Mouse (Mus musculus) gonadal fat pad, adult 2 months (tissue): Measurements from ENCODE around the gene Lrrfip2. TPM values are rescaled to one million over a fixed set of nuclear protein-coding genes. Genes with fewer than 3 reads are reported as not detected.

Source experiments
- polyA plus RNA-seq: library from polyadenylated mRNA; depleted of rRNA; stranded (reverse); fragments of >200 nt; gene quantifications from 2 replicates; pipeline ENCODE4 v1.2.3, GENCODE M21; 2012; rRNA removed

The Lrrfip2 gene
- polyA plus RNA-seq, 1 experiment, result 10.0 TPM

Other genes starting within 250 kb of the Lrrfip2 start
- 17.7 and 24.0 TPM in 2 replicates for gene Als2cl, start 237.7 kb upstream of the Lrrfip2 start, polyA plus RNA-seq
- 0.88 and 1.3 TPM in 2 replicates for gene Tmie, start 237.5 kb upstream of the Lrrfip2 start, polyA plus RNA-seq
- not detected in 2 replicates for gene Fam240a, start 200.7 kb upstream of the Lrrfip2 start, polyA plus RNA-seq
- 0.43 TPM in 1 of 2 replicates, not detected in the other for gene Tdgf1, start 171.4 kb upstream of the Lrrfip2 start, polyA plus RNA-seq
- 0.05 TPM in 1 of 2 replicates, not detected in the other for gene Lrrc2, start 166.0 kb upstream of the Lrrfip2 start, polyA plus RNA-seq
- gene Rtp3, start 127.0 kb upstream of the Lrrfip2 start, polyA plus RNA-seq, result 4.6 and 4.7 TPM in 2 replicates
- 13.8 and 92.0 TPM in 2 replicates for gene Ltf, start 98.3 kb upstream of the Lrrfip2 start, polyA plus RNA-seq
- 3.1 and 5.0 TPM in 2 replicates for gene Ccrl2, start 60.1 kb upstream of the Lrrfip2 start, polyA plus RNA-seq
- 20.3 and 24.6 TPM in 2 replicates for gene Mlh1, start 154.2 kb downstream of the Lrrfip2 start, polyA plus RNA-seq
- 13.1 and 16.3 TPM in 2 replicates for gene Epm2aip1, start 154.3 kb downstream of the Lrrfip2 start, polyA plus RNA-seq
- 35.7 and 58.7 TPM in 2 replicates for gene Trank1, start 194.1 kb downstream of the Lrrfip2 start, polyA plus RNA-seq